Mouse (Mus musculus) midbrain, postnatal 0 days (tissue): Measurements from ENCODE around the gene Slc15a4. TPM values are rescaled to one million over a fixed set of nuclear protein-coding genes. Genes with fewer than 3 reads are reported as not detected.

Experiments used
- ATAC-seq: fragments of 200-750 bp; cut with Nextera tagmentation; 2 replicates; pipeline ENCODE4 v1.8.0; 2017; ENCODE audit warnings: moderate number of reproducible peaks, mild to moderate bottlenecking, moderate TSS enrichment, moderate library complexity; ENCODE audit not compliant: low FRiP score
- DNase-seq: peaks from one replicate; pipeline ENCODE4 v3.0.0-alpha.2; 2015; ENCODE audit warnings: low spot score
- H3K27ac ChIP-seq: fragments of 300-500 bp; sonication (generic); 2 replicates; pipeline ENCODE4 v1.5.1; 2014; ENCODE audit warnings: low read depth, mild to moderate bottlenecking, low read length, mixed read lengths
- H3K27me3 ChIP-seq: fragments of 300-500 bp; sonication (generic); 2 replicates; pipeline ENCODE4 v1.6.1; 2014; ENCODE audit warnings: low read length, control low read depth, mixed read lengths; ENCODE audit not compliant: insufficient read depth
- H3K36me3 ChIP-seq: fragments of 300-500 bp; sonication (generic); 2 replicates; pipeline ENCODE4 v1.6.1; 2014; ENCODE audit warnings: low read length, control low read depth, mixed read lengths; ENCODE audit not compliant: insufficient read depth
- H3K4me1 ChIP-seq: fragments of 300-500 bp; sonication (generic); 2 replicates; pipeline ENCODE4 v1.6.1; 2014; ENCODE audit warnings: mild to moderate bottlenecking, control low read depth, antibody characterized with exemption, low read length, mixed read lengths; ENCODE audit not compliant: insufficient read depth
- H3K4me2 ChIP-seq: fragments of 300-500 bp; sonication (generic); 2 replicates; pipeline ENCODE4 v1.6.1; 2014; ENCODE audit warnings: low read depth, mild to moderate bottlenecking, low read length, mixed read lengths; ENCODE audit not compliant: poor library complexity, severe bottlenecking
- H3K4me3 ChIP-seq: fragments of 300-500 bp; sonication (generic); 2 replicates; pipeline ENCODE4 v1.5.1; 2014; ENCODE audit warnings: low read depth, mild to moderate bottlenecking, low read length, moderate library complexity
- H3K9ac ChIP-seq: fragments of 300-500 bp; sonication (generic); replicated peaks from 2 replicates; pipeline ENCODE4 v1.6.1; 2014; ENCODE audit warnings: mild to moderate bottlenecking, low read length, moderate library complexity, mixed read lengths; ENCODE audit not compliant: poor library complexity, severe bottlenecking
- H3K9me3 ChIP-seq: fragments of 300-500 bp; sonication (generic); 2 replicates; pipeline ENCODE4 v1.6.1; 2016; ENCODE audit warnings: low read length, control low read depth
- CTCF ChIP-seq: IDR thresholded peaks from 2 replicates; pipeline ENCODE4 v1.5.1; 2016; ENCODE audit warnings: antibody characterized with exemption, mild to moderate bottlenecking
- WGBS: fragments of 180-500 bp; shearing (Covaris S2); extraction: QIAGEN DNeasy Blood & Tissue Kit; methylation state at CpG from one replicate; pipeline ENCODE4 v1.1.7; 2014; 5-methylcytosine and 5-hydroxymethylcytosine counted together
- polyA plus RNA-seq: library from polyadenylated mRNA; unstranded; fragments of >200 nt; fragmentation: Nextera tagmentation; extraction: Ambion mirVana; gene quantifications from 2 replicates; pipeline ENCODE4 v1.2.1, GENCODE M21; 2015
- total RNA-seq: library from RNA; depleted of rRNA; stranded (reverse); fragments of >200 nt; gene quantifications from 2 replicates; pipeline ENCODE4 v1.2.3, GENCODE M21; 2014; rRNA removed

Gene Slc15a4
- total RNA-seq (34.4 and 39.1 TPM in 2 replicates), polyA plus RNA-seq (16.2 and 17.7 TPM in 2 replicates)

DNA sequence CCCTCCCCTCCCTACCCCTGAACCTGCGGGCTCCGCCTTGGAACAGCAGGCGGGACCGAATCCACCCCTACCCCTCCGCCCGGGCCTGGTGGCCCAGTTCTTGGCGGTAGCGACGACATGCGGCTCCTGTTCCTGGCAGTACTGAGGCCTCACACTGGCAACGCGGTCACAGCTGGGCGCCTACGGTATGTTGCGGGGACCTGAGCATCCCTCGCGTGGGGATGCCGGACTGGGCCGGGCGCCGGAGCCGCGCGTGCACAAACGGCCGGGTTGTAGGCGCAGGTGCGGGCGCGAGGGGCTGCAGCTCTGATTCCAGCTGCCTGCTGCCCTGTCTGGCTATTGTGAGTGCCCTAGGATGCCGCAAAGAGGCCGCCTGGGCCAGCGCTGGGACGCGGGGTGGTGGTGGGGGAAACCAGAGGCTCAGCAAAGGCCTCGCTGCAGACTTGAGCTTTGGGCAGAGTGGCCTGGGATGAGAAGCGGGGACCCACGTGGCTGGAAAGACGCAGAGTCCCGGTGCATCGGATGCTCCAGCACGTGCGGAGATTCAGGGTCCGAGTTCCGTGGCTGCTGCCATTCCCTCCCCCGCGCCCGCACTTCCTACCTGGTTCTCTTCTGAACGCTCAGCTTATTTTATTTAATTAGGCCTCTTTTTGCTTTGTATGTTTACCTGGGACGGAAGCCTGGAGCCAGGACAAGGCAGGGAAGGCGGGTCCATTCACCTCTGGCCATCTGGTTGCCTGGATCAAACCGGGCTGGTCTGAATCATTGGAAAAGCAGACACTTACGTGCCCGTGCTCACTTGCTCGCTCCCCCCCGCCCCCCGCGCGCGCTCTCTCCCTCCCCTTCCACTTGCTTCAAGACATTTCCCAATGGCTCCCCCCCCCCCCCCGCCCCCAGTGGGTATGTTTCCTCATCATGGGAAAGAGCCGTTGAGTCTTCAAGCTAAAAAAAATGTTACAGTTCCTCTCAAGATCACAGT, at the start of gene Slc15a4, which contains the start of gene Glt1d1:
Slc15a4 (minus strand) TSS at position 731 of the 979 bp plus-strand sequence.
Glt1d1 (plus strand) TSS at position 96 of the 979 bp plus-strand sequence.
- peak within 1 kb of the TSS; percentile 73 for H3K4me3 ChIP-seq
- H3K36me3 ChIP-seq, result no peaks in the 10 kb centered on the region
- H3K4me1 ChIP-seq, result no peaks in the 10 kb centered on the region
- DNase-seq (peak; percentile 42), ATAC-seq (peak; percentile 71)
- under 1% methylated on average over 62 of the region's 62 CpGs for WGBS
- peak within 1 kb of the TSS; percentile 69 for H3K27ac ChIP-seq
- no peak for TF ChIP-seq CTCF
- peak within 1 kb of the TSS; percentile 94 for H3K4me2 ChIP-seq
- H3K9ac ChIP-seq, result peak within 1 kb of the TSS; percentile 97
- no peaks in the 10 kb centered on the region for H3K27me3 ChIP-seq
- no peaks in the 10 kb centered on the region for H3K9me3 ChIP-seq

DNA sequence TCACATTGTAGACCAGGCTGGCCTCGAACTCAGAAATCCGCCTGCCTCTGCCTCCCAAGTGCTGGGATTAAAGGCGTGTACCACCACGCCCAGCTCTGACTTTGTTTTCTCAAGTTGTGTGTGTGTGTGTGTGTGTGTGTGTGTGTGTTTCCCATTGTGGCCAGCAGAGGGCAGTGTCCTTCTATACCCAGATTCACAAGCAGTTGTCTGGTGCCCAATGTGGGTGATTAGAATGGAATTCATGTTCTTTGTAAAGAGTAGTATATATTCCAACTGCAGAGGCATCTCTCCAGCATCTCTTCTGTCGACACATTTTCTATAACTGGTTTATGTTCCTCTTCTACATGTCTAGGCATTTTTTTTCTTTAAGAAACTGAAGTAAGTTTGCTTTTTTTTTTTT, 45.8 kb upstream of the Slc15a4 start:
- Histone ChIP-seq H3K4me1 (no peaks in the 10 kb centered on the region), H3K27ac (no peak overlapping the region), H3K9ac (no peak overlapping the region), H3K9me3 (no peaks in the 10 kb centered on the region), H3K4me3 (no peak overlapping the region), H3K36me3 (no peaks in the 10 kb centered on the region), H3K4me2 (no peak overlapping the region), H3K27me3 (no peaks in the 10 kb centered on the region)
- TF ChIP-seq CTCF, result peak; percentile 50
- ATAC-seq (no peak), DNase-seq (no peak)
- WGBS, result 94% methylated on average over 5 of the region's 5 CpGs

DNA sequence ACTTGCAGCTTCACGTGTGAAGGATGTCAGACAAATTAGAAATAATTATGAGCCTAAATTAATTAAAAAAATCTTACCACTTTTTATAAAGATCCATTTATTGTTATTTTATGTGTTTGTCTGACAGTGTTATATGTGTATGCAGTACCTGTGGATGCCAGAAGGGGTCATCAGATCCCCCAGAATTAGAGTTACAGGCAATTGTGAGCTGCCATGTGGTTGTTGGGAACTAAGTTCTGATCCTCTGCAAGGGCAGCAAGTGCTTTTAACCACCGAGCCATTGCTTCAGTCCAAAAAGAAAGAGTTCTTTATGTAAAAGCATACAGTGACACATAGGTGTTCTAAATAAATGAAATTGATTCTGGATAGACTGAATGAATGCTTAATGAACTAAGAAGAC, 44.9 kb upstream of the Slc15a4 start:
- no peaks in the 10 kb centered on the region for H3K36me3 ChIP-seq
- no peak for ATAC-seq
- WGBS, result 97% methylated on average over 2 of the region's 2 CpGs
- no peak overlapping the region for H3K4me3 ChIP-seq
- H3K27me3 ChIP-seq, result no peaks in the 10 kb centered on the region
- no peak overlapping the region for H3K9ac ChIP-seq
- H3K4me1 ChIP-seq, result no peaks in the 10 kb centered on the region
- DNase-seq, result no peak
- peak; percentile 39 for TF ChIP-seq CTCF
- H3K9me3 ChIP-seq, result no peaks in the 10 kb centered on the region
- no peak overlapping the region for H3K4me2 ChIP-seq
- H3K27ac ChIP-seq, result no peak overlapping the region

DNA sequence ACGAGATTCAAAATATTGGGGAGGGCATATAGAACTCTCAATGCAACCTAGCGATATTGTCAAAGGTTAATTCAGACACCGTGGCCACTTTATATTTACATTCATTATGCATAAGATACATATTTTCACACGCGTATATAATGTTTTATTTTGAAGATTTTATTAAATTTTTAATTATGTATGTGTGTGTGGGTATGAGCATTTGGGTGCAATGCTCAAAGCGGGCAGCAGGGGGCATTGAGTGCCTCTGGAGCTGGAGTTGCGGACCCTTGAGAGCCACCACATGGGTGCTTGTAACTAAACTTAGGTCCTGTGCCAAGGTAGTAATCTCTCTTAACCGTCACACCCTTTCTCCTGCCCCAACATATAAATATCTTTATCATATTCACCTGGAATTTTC, 41.2 kb upstream of the Slc15a4 start:
- peak; percentile 29 for TF ChIP-seq CTCF
- Histone ChIP-seq H3K9ac (no peak overlapping the region), H3K9me3 (no peaks in the 10 kb centered on the region), H3K4me2 (no peak overlapping the region), H3K27me3 (no peaks in the 10 kb centered on the region), H3K4me3 (no peak overlapping the region), H3K4me1 (no peaks in the 10 kb centered on the region; the same call in 1 of the 2 replicates), H3K27ac (no peak overlapping the region), H3K36me3 (no peaks in the 10 kb centered on the region)
- DNase-seq (no peak), ATAC-seq (no peak)
- 95% methylated on average over 8 of the region's 8 CpGs for WGBS

DNA sequence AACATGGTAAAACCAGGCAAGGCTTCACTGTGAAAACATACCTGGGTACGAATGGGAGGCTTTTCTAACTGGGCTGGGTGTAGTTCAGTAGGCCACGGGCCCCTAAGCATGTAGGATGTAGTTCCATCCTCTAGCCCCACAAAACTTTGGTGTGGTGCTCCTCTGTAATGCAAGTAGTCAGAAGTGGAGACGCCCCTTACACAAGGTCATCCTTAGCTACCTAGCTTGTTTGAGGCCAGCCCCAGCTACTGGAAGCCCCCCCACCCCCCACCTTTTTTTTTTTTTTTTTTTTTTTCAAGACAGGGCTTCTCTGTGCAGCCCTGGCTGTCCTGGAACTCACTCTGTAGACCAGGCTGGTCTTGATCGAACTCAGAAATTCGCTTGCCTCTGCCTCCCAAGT, 28.3 kb upstream of the Slc15a4 start:
- Histone ChIP-seq H3K4me2 (no peak overlapping the region), H3K27me3 (no peaks in the 10 kb centered on the region), H3K36me3 (no peaks in the 10 kb centered on the region; the same call in 1 of the 2 replicates), H3K9ac (no peak overlapping the region), H3K9me3 (no peaks in the 10 kb centered on the region), H3K4me1 (no peaks in the 10 kb centered on the region), H3K4me3 (no peak overlapping the region), H3K27ac (no peak overlapping the region)
- TF ChIP-seq CTCF, result no peak
- ATAC-seq, result no peak
- no peak for DNase-seq
- WGBS, result 94% methylated on average over 5 of the region's 5 CpGs

DNA sequence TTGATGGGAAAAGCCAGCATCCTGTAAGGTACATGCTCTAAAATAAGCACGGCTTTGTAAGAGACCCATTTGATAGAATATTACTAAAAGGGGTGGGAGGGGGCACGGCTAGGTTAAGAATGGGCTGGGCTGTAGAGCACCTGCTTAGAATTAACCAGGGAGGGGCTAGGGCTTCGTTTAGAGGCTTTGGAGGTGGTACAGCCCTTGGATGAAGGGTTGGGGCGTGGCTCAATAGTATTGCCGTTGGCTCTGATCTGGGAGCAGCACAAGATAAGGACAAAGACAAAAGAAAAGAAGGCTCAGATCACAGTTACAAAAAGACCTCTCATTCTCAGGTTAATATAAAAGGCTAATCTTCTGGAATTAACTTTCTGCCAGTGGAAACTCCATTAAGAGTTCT, 27.6 kb upstream of the Slc15a4 start:
- WGBS, result 75% methylated on average over 5 of the region's 5 CpGs
- no peaks in the 10 kb centered on the region; the same call in 1 of the 2 replicates for H3K36me3 ChIP-seq

More for the DNA sequence above, 27.6 kb upstream of the Slc15a4 start:
- Histone ChIP-seq H3K27me3 (no peaks in the 10 kb centered on the region), H3K4me3 (no peak overlapping the region), H3K4me2 (no peak overlapping the region), H3K27ac (no peak overlapping the region), H3K9ac (no peak overlapping the region), H3K4me1 (no peaks in the 10 kb centered on the region), H3K9me3 (no peaks in the 10 kb centered on the region)
- ATAC-seq (no peak), DNase-seq (no peak)
- no peak for TF ChIP-seq CTCF
